Mouse (Mus musculus) heart, embryonic 12.5 days (tissue): ENCODE data around the gene Rem2. TPM values are rescaled to one million over a fixed set of nuclear protein-coding genes. Genes with fewer than 3 reads are reported as not detected.

ENCODE experiments used
- ATAC-seq: fragments of 200-750 bp; cut with Nextera tagmentation; 2 replicates; pipeline ENCODE4 v1.8.0; 2017; ENCODE audit warnings: moderate TSS enrichment, moderate library complexity; ENCODE audit not compliant: insufficient number of reproducible peaks, low FRiP score
- H3K27ac ChIP-seq: fragments of 300-500 bp; sonication (generic); 2 replicates; pipeline ENCODE4 v1.5.1; 2016; ENCODE audit warnings: mild to moderate bottlenecking, moderate library complexity; ENCODE audit not compliant: poor library complexity, severe bottlenecking
- H3K27me3 ChIP-seq: fragments of 300-500 bp; sonication (generic); replicated peaks from 2 replicates; pipeline ENCODE4 v1.6.1; 2016; ENCODE audit warnings: mild to moderate bottlenecking, moderate library complexity
- H3K36me3 ChIP-seq: fragments of 300-500 bp; sonication (generic); 2 replicates; pipeline ENCODE4 v1.6.1; 2016; ENCODE audit warnings: mild to moderate bottlenecking, moderate library complexity
- H3K4me1 ChIP-seq: fragments of 300-500 bp; sonication (generic); replicated peaks from 2 replicates; pipeline ENCODE4 v1.6.1; 2016; ENCODE audit warnings: mild to moderate bottlenecking
- H3K4me2 ChIP-seq: fragments of 300-500 bp; sonication (generic); 2 replicates; pipeline ENCODE4 v1.6.1; 2016; ENCODE audit warnings: mild to moderate bottlenecking, moderate library complexity
- H3K4me3 ChIP-seq: fragments of 300-500 bp; sonication (generic); 2 replicates; pipeline ENCODE4 v1.5.1; 2016; ENCODE audit warnings: mild to moderate bottlenecking
- H3K9ac ChIP-seq: fragments of 300-500 bp; sonication (generic); 2 replicates; pipeline ENCODE4 v1.6.1; 2016; ENCODE audit warnings: mild to moderate bottlenecking, moderate library complexity
- H3K9me3 ChIP-seq: fragments of 300-500 bp; sonication (generic); replicated peaks from 2 replicates; pipeline ENCODE4 v1.6.1; 2016; ENCODE audit warnings: mild to moderate bottlenecking, moderate library complexity
- WGBS: fragments of 180-500 bp; shearing (Covaris S2); methylation state at CpG from one replicate; pipeline ENCODE4 v1.1.7; 2016; 5-methylcytosine and 5-hydroxymethylcytosine counted together
- polyA plus RNA-seq: library from polyadenylated mRNA; unstranded; fragments of >200 nt; fragmentation: Nextera tagmentation; extraction: Ambion mirVana; gene quantifications from 2 replicates; pipeline ENCODE4 v1.2.1, GENCODE M21; 2016

Gene Rem2
- polyA plus RNA-seq: 1.9 and 2.4 TPM in 2 replicates

DNA sequence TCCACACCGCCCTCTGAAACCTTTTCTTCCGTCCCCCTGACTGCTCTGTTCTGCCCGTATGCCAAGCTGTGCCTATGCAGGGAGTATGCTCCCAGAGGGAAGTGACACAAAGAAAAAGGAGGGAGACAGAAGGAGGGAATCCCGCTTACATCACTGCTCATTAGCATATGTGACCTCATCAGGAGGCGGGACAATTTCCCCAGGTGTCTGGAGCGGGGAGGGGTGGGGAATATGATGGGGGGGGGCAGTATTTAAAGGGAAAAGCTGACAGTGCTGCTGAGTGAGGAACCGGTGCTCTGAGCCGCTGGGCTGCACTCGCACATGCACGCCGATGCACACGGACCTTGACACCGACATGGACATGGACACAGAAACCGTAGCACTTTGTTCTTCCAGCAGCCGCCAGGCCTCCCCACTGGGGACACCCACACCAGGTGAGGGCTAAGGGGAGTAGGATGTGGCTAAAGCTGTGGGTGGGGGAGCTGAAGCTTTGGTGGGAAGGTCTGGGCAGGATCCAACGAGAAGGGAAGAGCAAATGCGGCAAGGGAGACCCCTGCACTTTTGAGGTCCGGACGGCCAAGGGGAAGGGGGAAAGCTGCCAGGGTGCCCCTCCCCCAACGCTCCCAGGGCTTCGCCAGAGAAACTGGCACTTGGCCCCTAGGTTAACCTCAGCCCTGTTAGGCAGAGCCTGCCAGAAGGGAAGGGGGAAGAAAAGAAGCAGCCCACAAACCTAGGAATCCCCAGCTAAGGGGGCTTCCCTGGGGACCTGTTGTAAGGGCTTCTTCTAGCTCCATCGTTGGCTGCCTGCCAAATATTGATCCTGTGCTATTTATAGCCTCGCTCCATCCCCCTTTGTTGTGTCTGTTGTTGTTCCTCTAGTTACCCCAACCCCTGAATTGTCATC, at the start of gene Rem2:
Rem2 (plus strand) TSS at position 160 of the 904 bp plus-strand sequence.
- H3K4me1 ChIP-seq: peaks cover 24% of the 10 kb centered on the region
- H3K27ac ChIP-seq: no peak within 1 kb of the TSS
- H3K9ac ChIP-seq: peak within 1 kb of the TSS; percentile 47
- peak; percentile 68 for ATAC-seq
- peak within 1 kb of the TSS; percentile 78 for H3K4me2 ChIP-seq
- WGBS: under 1% methylated on average over 23 of the region's 23 CpGs
- peaks cover 30% of the 10 kb centered on the region for H3K27me3 ChIP-seq
- peak within 1 kb of the TSS; percentile 45 for H3K4me3 ChIP-seq
- H3K9me3 ChIP-seq: no peaks in the 10 kb centered on the region
- peaks cover 7% of the 10 kb centered on the region; the same call in 1 of the 2 replicates for H3K36me3 ChIP-seq

DNA sequence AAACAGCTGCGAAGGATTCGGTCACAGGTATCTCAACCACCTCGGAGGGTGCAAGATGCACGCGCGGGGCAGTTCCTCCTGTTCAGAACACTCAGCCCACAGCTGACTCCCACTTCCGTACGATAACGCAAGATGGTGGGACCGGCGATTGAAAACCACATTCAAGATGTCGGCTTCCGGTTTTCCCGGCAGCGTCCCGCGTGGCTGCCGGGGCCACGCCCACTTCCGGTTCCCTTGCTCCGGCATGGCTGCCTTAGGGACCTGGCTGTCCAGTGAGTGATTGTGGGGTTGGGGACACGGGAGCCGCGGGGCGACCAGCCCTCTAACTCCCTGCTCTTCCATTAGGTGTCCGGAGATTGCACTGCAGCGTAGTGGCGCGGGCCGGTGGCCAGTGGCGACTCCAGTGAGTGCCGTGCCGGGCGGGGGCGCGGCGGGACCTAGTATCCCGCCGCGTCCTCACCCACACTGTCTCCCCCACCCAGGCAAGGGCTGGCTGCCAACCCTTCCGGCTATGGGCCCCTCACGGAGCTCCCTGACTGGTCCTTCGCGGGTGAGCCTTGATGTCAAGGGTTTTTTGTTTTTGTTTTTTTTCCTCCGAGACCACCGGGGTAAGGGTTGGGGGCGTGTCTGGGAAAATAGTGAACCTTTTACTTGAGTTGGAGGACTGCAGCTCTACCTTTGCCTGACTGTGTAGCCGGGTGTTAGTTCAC, 49.1 kb upstream of the Rem2 start, which contains the start of gene Mrpl52:
Mrpl52 (plus strand) TSS at position 221 of the 710 bp plus-strand sequence.
- H3K4me1 ChIP-seq: peaks cover 35% of the 10 kb centered on the region
- no peaks in the 10 kb centered on the region for H3K27me3 ChIP-seq
- H3K4me3 ChIP-seq: peak within 1 kb of the TSS; percentile 95
- 0 out of 2 replicates have a peak, but pooled peaks cover 4% of the 10 kb centered on the region for H3K9me3 ChIP-seq
- H3K9ac ChIP-seq: peak within 1 kb of the TSS; percentile 89
- ATAC-seq: peak; percentile 77
- peak within 1 kb of the TSS; percentile 85 for H3K27ac ChIP-seq
- H3K36me3 ChIP-seq: peaks cover 14% of the 10 kb centered on the region
- H3K4me2 ChIP-seq: peak within 1 kb of the TSS; percentile 80
- WGBS: under 1% methylated on average over 48 of the region's 48 CpGs

DNA sequence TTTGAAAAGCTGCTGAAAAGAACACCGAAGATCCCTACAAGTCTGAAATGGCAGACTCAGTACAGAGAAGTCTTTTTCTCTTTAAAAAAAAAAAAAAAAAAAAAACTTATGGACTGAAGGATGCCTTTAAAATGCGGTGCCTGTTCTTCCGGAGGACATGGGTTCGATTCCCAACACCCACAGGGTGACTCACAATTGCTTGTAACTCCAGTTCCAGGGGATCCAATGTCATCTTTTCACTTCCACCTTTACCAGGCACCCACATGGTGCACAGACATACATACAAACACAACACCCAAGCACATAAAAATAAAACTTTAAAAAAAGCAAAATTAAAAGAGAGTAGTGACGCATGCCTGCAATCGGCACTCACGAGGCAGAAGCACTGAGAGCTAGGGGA, 48.2 kb upstream of the Rem2 start:
- H3K9ac ChIP-seq: no peak overlapping the region
- H3K4me1 ChIP-seq: peaks cover 36% of the 10 kb centered on the region
- ATAC-seq: no peak
- H3K27me3 ChIP-seq: no peaks in the 10 kb centered on the region
- WGBS: 90% methylated on average over 7 of the region's 7 CpGs
- peaks cover 14% of the 10 kb centered on the region for H3K36me3 ChIP-seq
- 0 out of 2 replicates have a peak, but pooled peaks cover 4% of the 10 kb centered on the region for H3K9me3 ChIP-seq
- 0 out of 2 replicates have a peak overlapping the region, but pooled peaks have one; percentile 95 for H3K4me3 ChIP-seq
- no peak overlapping the region for H3K27ac ChIP-seq
- H3K4me2 ChIP-seq: peak overlapping the region; percentile 80

DNA sequence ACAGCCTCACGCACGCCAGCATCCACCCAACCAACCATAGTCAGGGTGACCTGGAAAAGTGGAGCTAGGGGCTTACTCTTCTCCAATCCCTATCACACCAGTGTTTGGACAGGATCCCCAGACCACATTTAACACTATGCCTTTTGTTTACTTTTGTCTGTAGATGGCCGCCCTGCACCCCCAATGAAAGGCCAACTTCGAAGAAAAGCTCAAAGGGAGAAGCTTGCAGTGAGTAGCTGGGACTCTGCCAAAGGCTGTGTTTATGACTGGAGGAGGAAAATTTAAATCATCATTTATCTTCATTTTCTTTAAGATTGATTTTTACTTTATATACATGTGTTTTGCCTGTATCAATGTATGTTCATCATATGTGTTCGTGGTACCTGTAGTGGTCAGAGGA, 47.5 kb upstream of the Rem2 start:
- peaks cover 14% of the 10 kb centered on the region for H3K36me3 ChIP-seq
- 0 out of 2 replicates have a peak overlapping the region, but pooled peaks have one; percentile 94 for H3K27ac ChIP-seq
- H3K4me3 ChIP-seq: no peak overlapping the region
- peaks cover 43% of the 10 kb centered on the region for H3K4me1 ChIP-seq
- WGBS: 92% methylated on average over 5 of the region's 5 CpGs
- no peak overlapping the region for H3K9ac ChIP-seq
- H3K4me2 ChIP-seq: no peak overlapping the region
- ATAC-seq: no peak
- 0 out of 2 replicates have a peak, but pooled peaks cover 1% of the 10 kb centered on the region for H3K9me3 ChIP-seq
- no peaks in the 10 kb centered on the region for H3K27me3 ChIP-seq

DNA sequence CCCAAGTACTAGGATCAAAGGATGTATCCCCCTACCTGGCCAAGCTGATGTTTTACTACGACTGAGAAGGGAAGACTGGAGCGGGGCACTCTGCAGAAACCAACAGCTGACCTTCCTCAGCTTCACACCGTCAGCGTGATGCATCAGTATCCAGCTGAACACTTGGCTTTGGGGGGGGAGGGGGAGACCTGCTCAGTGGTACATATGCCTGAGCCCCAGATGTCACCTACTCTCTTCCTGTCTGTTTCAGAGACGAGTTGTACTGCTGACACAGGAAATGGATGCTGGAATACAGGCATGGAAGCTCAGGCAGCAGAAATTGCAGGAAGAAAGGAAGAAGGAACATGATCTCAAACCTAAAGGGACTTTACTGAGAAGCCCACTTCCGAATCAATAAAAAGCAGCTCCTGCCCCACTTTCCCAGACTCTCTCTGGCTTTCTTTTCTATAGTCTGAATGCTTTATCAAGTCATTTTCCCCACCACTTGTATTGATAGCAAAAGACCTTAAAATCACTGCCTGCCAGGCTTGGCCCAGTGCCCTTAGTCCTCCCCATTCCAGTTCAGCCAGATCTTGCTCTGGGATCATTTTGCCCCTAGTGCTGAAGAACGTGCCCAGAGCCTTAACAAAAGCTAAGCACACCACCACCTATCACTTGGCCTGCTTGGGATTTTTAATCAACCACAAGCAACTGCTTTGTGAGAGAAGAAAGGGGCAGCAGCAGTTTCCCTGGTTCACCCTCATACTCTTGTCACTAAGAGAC, 46.4 kb upstream of the Rem2 start:
- ATAC-seq: no peak
- H3K4me3 ChIP-seq: no peak overlapping the region
- peaks cover 19% of the 10 kb centered on the region for H3K36me3 ChIP-seq
- H3K27me3 ChIP-seq: no peaks in the 10 kb centered on the region
- H3K4me2 ChIP-seq: peak overlapping the region; percentile 82
- H3K9ac ChIP-seq: peak overlapping the region; percentile 98; the same call in 1 of the 2 replicates
- peak overlapping the region; percentile 94 for H3K27ac ChIP-seq
- WGBS: 43% methylated on average over 7 of the region's 7 CpGs
- peaks cover 54% of the 10 kb centered on the region for H3K4me1 ChIP-seq
- no peaks in the 10 kb centered on the region for H3K9me3 ChIP-seq

DNA sequence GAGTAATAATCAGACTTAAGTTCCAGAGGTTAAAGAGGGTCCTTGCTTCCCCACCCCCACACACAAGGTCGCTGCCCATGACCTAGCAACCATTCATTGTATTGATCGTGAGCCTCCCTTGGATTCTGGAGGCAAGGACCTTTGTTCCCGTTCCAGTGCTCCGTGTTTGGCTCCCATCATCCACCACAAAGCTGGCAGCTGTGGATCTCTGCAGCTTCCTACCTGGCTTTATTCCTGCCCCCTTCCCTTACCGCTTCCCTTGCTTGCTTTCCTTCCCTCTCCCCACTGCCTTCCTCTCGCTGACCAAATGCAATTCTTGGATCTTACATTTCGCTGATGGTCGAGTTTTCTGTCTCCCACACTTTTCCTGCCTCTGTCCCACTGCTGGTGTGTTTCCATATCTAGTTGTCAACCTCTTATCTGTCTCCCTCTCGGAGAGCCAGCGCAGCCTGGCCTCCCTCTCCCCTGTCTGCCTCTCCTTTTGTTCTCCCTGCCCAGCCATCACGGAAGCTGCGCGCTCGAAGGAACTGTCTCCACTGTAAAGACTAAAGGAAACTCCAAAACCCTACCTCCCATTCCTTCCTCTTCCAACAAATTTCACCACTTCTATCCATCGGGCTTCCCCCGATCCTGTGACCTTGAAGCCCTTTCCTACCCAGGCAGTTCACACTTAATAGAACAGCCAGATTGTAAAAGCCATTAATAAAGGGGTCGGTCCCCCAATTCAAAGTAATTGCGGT, 45.3 kb upstream of the Rem2 start:
- H3K27me3 ChIP-seq: no peaks in the 10 kb centered on the region
- peaks cover 65% of the 10 kb centered on the region for H3K4me1 ChIP-seq
- H3K9me3 ChIP-seq: no peaks in the 10 kb centered on the region
- H3K4me3 ChIP-seq: peak overlapping the region; percentile 88
- H3K9ac ChIP-seq: peak overlapping the region; percentile 98
- WGBS: 2% methylated on average over 18 of the region's 18 CpGs
- peak overlapping the region; percentile 94 for H3K27ac ChIP-seq
- no peak for ATAC-seq
- H3K4me2 ChIP-seq: peak overlapping the region; percentile 82
- peaks cover 24% of the 10 kb centered on the region for H3K36me3 ChIP-seq

DNA sequence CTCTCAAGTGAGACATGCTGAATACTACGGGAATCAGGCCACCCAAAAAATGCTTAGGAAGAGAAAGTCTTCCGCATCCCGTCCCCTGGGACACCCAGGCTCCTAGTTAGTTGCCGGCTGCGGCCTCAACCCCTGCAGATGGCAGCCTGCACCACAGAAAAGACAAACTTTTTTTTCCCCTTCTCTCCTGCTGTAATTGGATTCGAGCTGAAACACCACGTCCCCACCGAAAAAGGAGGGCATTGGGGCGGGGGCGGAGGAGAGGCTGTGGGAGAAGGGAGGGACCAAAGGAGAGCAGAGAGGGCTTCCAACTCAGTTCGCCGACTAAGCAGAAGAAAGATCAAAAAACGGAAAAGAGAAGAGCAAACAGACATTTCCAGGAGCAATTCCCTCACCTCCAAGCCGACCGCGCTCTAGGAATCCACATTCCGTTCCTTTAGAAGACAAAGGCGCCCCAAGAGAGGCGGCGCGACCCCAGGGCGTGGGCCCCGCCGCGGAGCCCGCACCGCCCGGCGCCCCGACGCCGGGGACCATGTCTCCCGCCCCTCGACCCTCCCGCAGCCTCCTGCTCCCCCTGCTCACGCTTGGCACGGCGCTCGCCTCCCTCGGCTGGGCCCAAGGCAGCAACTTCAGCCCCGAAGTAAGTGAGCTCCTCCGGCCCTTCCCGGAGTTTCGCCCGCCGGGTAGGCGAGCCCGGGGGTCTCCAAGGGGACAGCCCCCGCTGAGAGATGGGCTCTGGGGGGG, 44.4 kb upstream of the Rem2 start, which contains the start of gene Mmp14:
Mmp14 (plus strand) TSS at position 279 of the 744 bp plus-strand sequence.
- H3K27ac ChIP-seq: peak within 1 kb of the TSS; percentile 94
- H3K4me3 ChIP-seq: peak within 1 kb of the TSS; percentile 88
- peak within 1 kb of the TSS; percentile 82 for H3K4me2 ChIP-seq
- ATAC-seq: peak; percentile 48
- H3K4me1 ChIP-seq: peaks cover 65% of the 10 kb centered on the region
- H3K9me3 ChIP-seq: no peaks in the 10 kb centered on the region
- under 1% methylated on average over 49 of the region's 49 CpGs for WGBS
- no peaks in the 10 kb centered on the region for H3K27me3 ChIP-seq
- peak within 1 kb of the TSS; percentile 98 for H3K9ac ChIP-seq
- H3K36me3 ChIP-seq: peaks cover 32% of the 10 kb centered on the region

DNA sequence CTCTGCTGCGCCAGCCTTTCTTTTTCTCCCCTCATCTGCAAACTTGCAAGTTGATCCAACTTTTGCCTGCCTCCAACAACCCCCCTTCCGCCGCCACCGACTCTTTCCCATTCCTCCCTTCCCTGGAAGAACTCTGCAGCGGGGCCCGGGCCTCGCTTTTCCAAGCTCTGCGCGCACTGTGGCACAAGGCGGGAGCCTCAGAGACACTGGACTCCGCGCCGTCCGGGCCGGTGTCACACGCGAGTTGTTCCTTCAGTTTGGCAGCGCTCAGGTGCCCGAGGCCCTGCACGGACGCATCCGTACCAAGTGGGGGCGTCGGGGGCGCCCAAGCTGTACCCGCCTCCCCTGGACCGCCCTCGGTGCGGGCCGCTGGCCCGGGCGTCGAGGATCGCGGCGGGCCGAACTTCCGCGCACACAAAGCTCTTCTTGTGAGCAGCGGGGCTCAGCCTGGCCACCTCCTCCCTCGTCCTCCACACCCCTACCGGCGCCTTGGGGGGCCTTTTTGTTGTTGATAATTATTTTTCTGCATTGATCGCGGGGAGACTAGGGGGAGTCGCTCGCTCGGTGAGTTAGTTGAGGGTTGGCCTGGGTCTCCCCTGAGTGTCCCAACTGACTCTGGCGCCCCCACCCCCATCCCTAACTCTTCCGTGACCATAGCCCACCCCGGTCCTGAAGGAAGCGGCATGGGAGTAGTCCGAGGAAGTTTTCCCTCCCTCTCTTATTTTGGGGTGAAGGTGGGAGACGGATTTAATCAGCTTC, 43.6 kb upstream of the Rem2 start:
- H3K36me3 ChIP-seq: peaks cover 39% of the 10 kb centered on the region
- H3K4me1 ChIP-seq: peaks cover 62% of the 10 kb centered on the region
- ATAC-seq: peak; percentile 41
- H3K9me3 ChIP-seq: no peaks in the 10 kb centered on the region
- H3K9ac ChIP-seq: peak overlapping the region; percentile 98
- peak overlapping the region; percentile 88 for H3K4me3 ChIP-seq
- peak overlapping the region; percentile 82 for H3K4me2 ChIP-seq
- 2% methylated on average over 54 of the region's 54 CpGs for WGBS
- peak overlapping the region; percentile 94 for H3K27ac ChIP-seq
- H3K27me3 ChIP-seq: no peaks in the 10 kb centered on the region
